Mouse (Mus musculus): ENCODE results near the gene Zfp710.

- no peak for TF ChIP-seq CTCF (conservative IDR thresholded peaks at IDR 0.05 in 1 of 2, IDR thresholded peaks at IDR 0.05 in 1 of 2; ENCODE audit: low read depth in 2 of 2, low read length in 2 of 2)
- TF ChIP-seq NELFE (IDR thresholded peaks at IDR 0.05; ENCODE audit: low read depth, low read length) = no peak
- TF ChIP-seq POLR2A (IDR thresholded peaks at IDR 0.05; ENCODE audit: low read depth, low read length) = no peak
- TF ChIP-seq MYC (IDR thresholded peaks at IDR 0.05; ENCODE audit: low read depth, low read length) = no peak
- no peak for TF ChIP-seq NRF1 (IDR thresholded peaks at IDR 0.05; ENCODE audit: low read depth, low read length)
- TF ChIP-seq USF1 (IDR thresholded peaks at IDR 0.05; ENCODE audit: low read depth, low read length) = no peak
- no peak for TF ChIP-seq TCF12 (IDR thresholded peaks at IDR 0.05; ENCODE audit: low read depth, low read length)
- no peak for TF ChIP-seq JUND (conservative IDR thresholded peaks at IDR 0.05; ENCODE audit: low read depth, low read length)
- TF ChIP-seq HCFC1 (IDR thresholded peaks at IDR 0.05; ENCODE audit: low read depth, low read length) = no peak
- no peak for TF ChIP-seq RCOR1 (conservative IDR thresholded peaks at IDR 0.05; ENCODE audit: low read depth, low read length)
- no peak for TF ChIP-seq ZMIZ1 (IDR thresholded peaks at IDR 0.05; ENCODE audit: low read depth, low read length)
- TF ChIP-seq ELF1 (IDR thresholded peaks at IDR 0.05; ENCODE audit: low read depth, low read length) = no peak
- TF ChIP-seq JUN (IDR thresholded peaks at IDR 0.05; ENCODE audit: insufficient read depth, low read depth, low read length) = no peak
- no peak for TF ChIP-seq ETS1 (conservative IDR thresholded peaks at IDR 0.05; ENCODE audit: low read depth, low read length)
Observed at GRCm38 (mm10) chr7:80052261-80052660, 27.6 kb downstream of the Zfp710 start.

All from CH12.LX (cell line).